Mouse (Mus musculus): ENCODE measurements around the gene Vsig10l. TPM values are rescaled to one million over a fixed set of nuclear protein-coding genes. Genes with fewer than 3 reads are reported as not detected.
A peak's percentile ranks its signal among the peaks of the same experiment; 100 is the strongest.

The Vsig10l gene
- polyA plus RNA-seq, 1 experiment = 1.9 TPM

DNA sequence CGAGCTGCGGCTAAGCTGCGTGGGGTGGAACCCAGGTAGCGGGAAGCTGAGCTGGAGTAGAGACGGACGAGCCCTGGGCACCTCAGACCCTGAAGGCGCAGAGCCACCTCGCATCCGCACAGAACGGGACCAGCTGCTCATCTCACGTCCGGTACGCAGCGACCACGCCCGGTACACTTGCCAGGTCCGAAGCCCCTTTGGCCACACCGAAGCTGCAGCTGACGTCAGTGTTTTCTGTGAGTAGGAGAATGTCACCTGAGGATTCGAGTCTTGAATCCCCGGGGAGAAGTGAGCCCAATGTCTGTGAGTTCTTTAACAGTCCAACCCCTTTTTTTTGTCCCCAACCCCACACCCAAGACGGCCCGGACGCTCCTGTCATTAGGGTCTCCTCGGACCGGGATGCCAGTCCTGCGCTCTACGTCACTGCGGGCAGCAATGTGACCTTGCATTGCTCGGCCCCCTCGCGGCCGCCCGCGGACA, 2.0 kb downstream of the Vsig10l start:
- no peak overlapping the region for H3K27ac ChIP-seq (ENCODE audit: insufficient read depth, low read length)
- 11% methylated on average over 35 of the region's 35 CpGs for WGBS
- peak overlapping the region; percentile 70 for H3K4me3 ChIP-seq (replicated peaks; ENCODE audit: insufficient read depth, low read depth, low read length)
- no peaks in the 10 kb centered on the region for H3K27me3 ChIP-seq (ENCODE audit: control insufficient read depth, insufficient read depth, low read length)
- TF ChIP-seq CTCF (IDR thresholded peaks at IDR 0.05; ENCODE audit: borderline replicate concordance, insufficient read depth, low read depth, low read length) (no peak), POLR2A (IDR thresholded peaks at IDR 0.05; ENCODE audit: borderline replicate concordance, insufficient read depth, low read length) (no peak)
- no peak for DNase-seq
- peaks cover 5% of the 10 kb centered on the region; the same call in 1 of the 2 replicates for H3K4me1 ChIP-seq (ENCODE audit: control insufficient read depth, insufficient read depth, low read length)

GRCm38 (mm10) chr7:43465344-43466098, 2.6 kb downstream of the Vsig10l start:
- TF ChIP-seq CTCF (IDR thresholded peaks at IDR 0.05; ENCODE audit: borderline replicate concordance, insufficient read depth, low read depth, low read length) = no peak
- TF ChIP-seq POLR2A (IDR thresholded peaks at IDR 0.05; ENCODE audit: borderline replicate concordance, insufficient read depth, low read length) = no peak
- peak overlapping the region; percentile 70 for H3K4me3 ChIP-seq (replicated peaks; ENCODE audit: insufficient read depth, low read depth, low read length)
- peak; percentile 63 to 67 for DNase-seq
- H3K27ac ChIP-seq (ENCODE audit: insufficient read depth, low read length) = no peak overlapping the region
- no peaks in the 10 kb centered on the region for H3K27me3 ChIP-seq (ENCODE audit: control insufficient read depth, insufficient read depth, low read length)
- peaks cover 5% of the 10 kb centered on the region; the same call in 1 of the 2 replicates for H3K4me1 ChIP-seq (ENCODE audit: control insufficient read depth, insufficient read depth, low read length)
- under 1% methylated on average over 33 of the region's 33 CpGs for WGBS

DNA sequence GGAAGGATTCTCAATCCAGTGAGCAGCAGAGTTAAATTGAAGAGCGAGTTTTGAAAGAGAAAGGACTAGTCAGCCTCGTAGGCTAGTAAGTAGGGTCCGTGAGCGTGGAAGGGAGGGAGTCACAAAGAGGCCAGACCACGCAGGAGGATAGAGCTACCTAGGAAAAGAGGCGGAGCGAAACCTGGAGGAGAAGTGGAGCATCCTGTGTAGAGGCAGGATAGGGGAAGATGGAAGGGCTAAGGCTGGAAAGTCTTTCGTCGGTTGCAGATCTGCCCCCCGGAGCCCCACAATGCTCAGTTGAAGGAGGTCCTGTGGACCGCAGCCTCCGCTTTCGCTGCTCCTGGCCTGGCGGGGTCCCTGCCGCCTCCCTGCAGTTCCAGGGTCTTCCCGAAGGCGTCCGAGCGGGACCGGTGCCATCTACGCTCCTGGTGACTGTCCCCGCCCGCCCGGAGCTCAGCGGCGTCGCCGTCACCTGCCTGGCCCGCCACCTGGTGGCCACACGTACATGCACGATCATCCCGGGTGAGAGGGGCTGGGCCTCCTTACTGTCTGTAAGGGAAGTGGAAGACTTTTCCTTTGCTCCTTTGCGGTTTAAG, 3.2 kb downstream of the Vsig10l start:
- WGBS = 2% methylated on average over 33 of the region's 33 CpGs

DNA sequence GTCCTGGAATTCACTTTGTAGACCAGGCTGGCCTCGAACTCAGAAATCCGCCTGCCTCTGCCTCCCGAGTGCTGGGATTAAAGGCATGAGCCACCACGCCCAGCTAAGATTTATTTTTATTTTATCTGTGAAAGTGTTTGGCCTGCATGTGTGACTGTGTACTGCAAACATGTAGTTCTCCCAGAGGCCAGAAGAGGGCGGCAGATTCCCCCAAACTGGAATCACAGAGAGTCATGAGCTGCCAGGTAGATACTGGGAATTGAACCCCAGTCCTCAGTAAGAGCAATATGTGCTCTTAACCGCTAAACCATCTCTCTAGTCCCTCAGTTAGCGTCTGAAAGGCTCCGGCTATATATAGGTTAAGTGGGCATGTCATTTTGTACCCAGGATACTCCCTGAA, 7.4 kb downstream of the Vsig10l start:
- Histone ChIP-seq H3K4me3 (replicated peaks; ENCODE audit: insufficient read depth, low read depth, low read length) (no peak overlapping the region), H3K27ac (ENCODE audit: insufficient read depth, low read length) (no peak overlapping the region), H3K4me1 (ENCODE audit: control insufficient read depth, insufficient read depth, low read length) (peaks cover 2% of the 10 kb centered on the region; the same call in 1 of the 2 replicates), H3K27me3 (ENCODE audit: control insufficient read depth, insufficient read depth, low read length) (no peaks in the 10 kb centered on the region)
- whole genome bisulfite sequencing = 48% methylated on average over 8 of the region's 8 CpGs
- peak; percentile 61 for TF ChIP-seq CTCF (IDR thresholded peaks at IDR 0.05; ENCODE audit: borderline replicate concordance, insufficient read depth, low read depth, low read length)
- TF ChIP-seq POLR2A (IDR thresholded peaks at IDR 0.05; ENCODE audit: borderline replicate concordance, insufficient read depth, low read length) = no peak
- DNase-seq = peak in 1 of 2 experiments; percentile 44

More for the DNA sequence above, 3.2 kb downstream of the Vsig10l start:
- Histone ChIP-seq H3K27me3 (ENCODE audit: control insufficient read depth, insufficient read depth, low read length) (no peaks in the 10 kb centered on the region), H3K4me3 (replicated peaks; ENCODE audit: insufficient read depth, low read depth, low read length) (peak overlapping the region; percentile 70), H3K27ac (ENCODE audit: insufficient read depth, low read length) (no peak overlapping the region), H3K4me1 (ENCODE audit: control insufficient read depth, insufficient read depth, low read length) (peaks cover 5% of the 10 kb centered on the region; the same call in 1 of the 2 replicates)
- DNase-seq = peak; percentile 77 to 80
- TF ChIP-seq POLR2A (IDR thresholded peaks at IDR 0.05; ENCODE audit: borderline replicate concordance, insufficient read depth, low read length) = no peak
- TF ChIP-seq CTCF (IDR thresholded peaks at IDR 0.05; ENCODE audit: borderline replicate concordance, insufficient read depth, low read depth, low read length) = peak; percentile 75

GRCm38 (mm10) chr7:43475706-43476105, 12.8 kb downstream of the Vsig10l start:
- TF ChIP-seq POLR2A (IDR thresholded peaks at IDR 0.05; ENCODE audit: borderline replicate concordance, insufficient read depth, low read length) (no peak), CTCF (IDR thresholded peaks at IDR 0.05; ENCODE audit: borderline replicate concordance, insufficient read depth, low read depth, low read length) (no peak; the same call in 1 of the 2 replicates)
- H3K4me1 ChIP-seq (ENCODE audit: control insufficient read depth, insufficient read depth, low read length) = peaks cover 4% of the 10 kb centered on the region; the same call in 1 of the 2 replicates

GRCm38 (mm10) chr7:43476376-43476775, 13.4 kb downstream of the Vsig10l start:
- WGBS = 45% methylated on average over 13 of the region's 13 CpGs
- TF ChIP-seq CTCF (IDR thresholded peaks at IDR 0.05; ENCODE audit: borderline replicate concordance, insufficient read depth, low read depth, low read length) = no peak
- no peak for TF ChIP-seq POLR2A (IDR thresholded peaks at IDR 0.05; ENCODE audit: borderline replicate concordance, insufficient read depth, low read length)
- H3K4me1 ChIP-seq (ENCODE audit: control insufficient read depth, insufficient read depth, low read length) = peaks cover 11% of the 10 kb centered on the region; the same call in 1 of the 2 replicates
- no peaks in the 10 kb centered on the region for H3K27me3 ChIP-seq (ENCODE audit: control insufficient read depth, insufficient read depth, low read length)
- H3K4me3 ChIP-seq (replicated peaks; ENCODE audit: insufficient read depth, low read depth, low read length) = no peak overlapping the region
- no peak overlapping the region for H3K27ac ChIP-seq (ENCODE audit: insufficient read depth, low read length)
- DNase-seq = no peak

More at GRCm38 (mm10) chr7:43475706-43476105, 12.8 kb downstream of the Vsig10l start:
- no peak for DNase-seq
- H3K4me3 ChIP-seq (replicated peaks; ENCODE audit: insufficient read depth, low read depth, low read length) = no peak overlapping the region
- H3K27ac ChIP-seq (ENCODE audit: insufficient read depth, low read length) = no peak overlapping the region
- 45% methylated on average over 23 of the region's 23 CpGs for WGBS
- H3K27me3 ChIP-seq (ENCODE audit: control insufficient read depth, insufficient read depth, low read length) = no peaks in the 10 kb centered on the region

DNA sequence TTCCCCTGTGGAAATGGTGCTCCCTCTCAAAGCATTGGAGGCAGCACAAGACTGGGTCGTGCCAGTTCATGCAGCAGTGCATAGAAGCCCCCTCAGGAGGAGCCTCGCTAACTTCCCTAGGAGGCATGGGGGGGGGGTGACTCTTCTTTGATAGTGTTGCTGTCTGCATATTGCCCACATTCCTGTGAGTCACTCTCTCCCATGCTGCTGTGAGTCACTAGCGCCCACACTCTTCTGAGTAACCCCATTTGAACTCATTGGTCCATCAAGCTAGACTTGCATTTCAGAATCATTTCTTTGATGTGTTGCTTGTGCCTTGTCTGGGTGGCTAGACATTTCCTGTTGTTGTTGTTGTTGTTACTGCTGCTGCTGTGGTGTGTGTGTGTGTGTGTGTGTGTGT, 18.2 kb downstream of the Vsig10l start:
- Histone ChIP-seq H3K27me3 (ENCODE audit: control insufficient read depth, insufficient read depth, low read length) (no peaks in the 10 kb centered on the region), H3K4me1 (ENCODE audit: control insufficient read depth, insufficient read depth, low read length) (peaks cover 33% of the 10 kb centered on the region), H3K27ac (ENCODE audit: insufficient read depth, low read length) (no peak overlapping the region), H3K4me3 (replicated peaks; ENCODE audit: insufficient read depth, low read depth, low read length) (no peak overlapping the region)
- WGBS = 52% methylated on average over 3 of the region's 3 CpGs
- DNase-seq = no peak
- TF ChIP-seq POLR2A (IDR thresholded peaks at IDR 0.05; ENCODE audit: borderline replicate concordance, insufficient read depth, low read length) = no peak
- no peak for TF ChIP-seq CTCF (IDR thresholded peaks at IDR 0.05; ENCODE audit: borderline replicate concordance, insufficient read depth, low read depth, low read length)

Measured in cerebellum, adult 2 months (tissue).